Mouse (Mus musculus) G1E (cell line): ENCODE measurements around the gene Mstn. TPM values are rescaled to one million over a fixed set of nuclear protein-coding genes. Genes with fewer than 3 reads are reported as not detected.

ENCODE experiments used
- ATAC-seq: 2 replicates; pipeline ENCODE4 v1.8.0; 2016; ENCODE audit warnings: mild to moderate bottlenecking; ENCODE audit not compliant: insufficient number of reproducible peaks, poor library complexity, low FRiP score, severe bottlenecking; ENCODE audit errors: extremely low read depth
- DNase-seq: peaks from one replicate; pipeline ENCODE4 v3.0.0; 2012; ENCODE audit warnings: low spot score
- H3K27me3 ChIP-seq: 2 replicates; pipeline ENCODE4 v1.6.1; 2012; ENCODE audit warnings: mild to moderate bottlenecking, low read length, inconsistent platforms; ENCODE audit not compliant: insufficient read depth
- H3K36me3 ChIP-seq: replicated peaks from 2 replicates; pipeline ENCODE3; 2012; ENCODE audit warnings: mild to moderate bottlenecking, inconsistent platforms
- H3K4me1 ChIP-seq: 2 replicates; pipeline ENCODE4 v1.6.1; 2012; ENCODE audit warnings: low read depth, low read length, inconsistent platforms, mixed read lengths; ENCODE audit not compliant: insufficient read depth
- H3K4me3 ChIP-seq: 2 replicates; pipeline ENCODE4 v1.5.1; 2012; ENCODE audit warnings: low read depth, mild to moderate bottlenecking, inconsistent platforms, low read length, moderate library complexity, mixed read lengths
- H3K9me3 ChIP-seq: replicated peaks from 2 replicates; pipeline ENCODE4 v1.6.1; 2012; ENCODE audit warnings: inconsistent platforms
- CTCF ChIP-seq: IDR thresholded peaks from 2 replicates; pipeline ENCODE4 v1.5.1; 2012; ENCODE audit warnings: low read depth, low read length, inconsistent platforms, mixed read lengths
- GATA1 ChIP-seq: IDR thresholded peaks from 2 replicates; pipeline ENCODE4 v1.6.1; 2012; ENCODE audit warnings: borderline replicate concordance, low read length, inconsistent platforms, mixed read lengths
- GATA2 ChIP-seq: IDR thresholded peaks from 2 replicates; pipeline ENCODE4 v1.6.1; 2012; ENCODE audit warnings: low read depth, low read length, inconsistent platforms, borderline replicate concordance
- POLR2AphosphoS5 ChIP-seq: IDR thresholded peaks from 2 replicates; pipeline ENCODE4 v1.6.1; 2012; ENCODE audit warnings: low read depth, low read length, inconsistent platforms; ENCODE audit not compliant: insufficient replicate concordance
- TAL1 ChIP-seq: conservative IDR thresholded peaks from 2 replicates; pipeline ENCODE4 v1.6.1; 2012; ENCODE audit warnings: low read depth, low read length, inconsistent platforms, mixed read lengths
- polyA plus RNA-seq: library from polyadenylated mRNA; stranded (reverse); fragments of >175 nt; gene quantifications from 2 replicates; pipeline ENCODE4 v1.2.3, GENCODE M21; 2012
- total RNA-seq, 2 experiments: library from RNA; stranded (forward) in 1 of 2; stranded (reverse) in 1 of 2; fragments of 200-1000 nt in 1 of 2; fragments of >200 nt in 1 of 2; fragmentation: Nextera tagmentation in 1 of 2; gene quantifications; 2 replicates each; pipeline ENCODE4 v1.2.3; 2014 to 2017

The Mstn gene
- total RNA-seq (2014; fragmentation: Nextera tagmentation) (not detected in 2 replicates), total RNA-seq (2017) (0.05 and 0.06 TPM in 2 replicates), polyA plus RNA-seq (not detected in 2 replicates)

DNA sequence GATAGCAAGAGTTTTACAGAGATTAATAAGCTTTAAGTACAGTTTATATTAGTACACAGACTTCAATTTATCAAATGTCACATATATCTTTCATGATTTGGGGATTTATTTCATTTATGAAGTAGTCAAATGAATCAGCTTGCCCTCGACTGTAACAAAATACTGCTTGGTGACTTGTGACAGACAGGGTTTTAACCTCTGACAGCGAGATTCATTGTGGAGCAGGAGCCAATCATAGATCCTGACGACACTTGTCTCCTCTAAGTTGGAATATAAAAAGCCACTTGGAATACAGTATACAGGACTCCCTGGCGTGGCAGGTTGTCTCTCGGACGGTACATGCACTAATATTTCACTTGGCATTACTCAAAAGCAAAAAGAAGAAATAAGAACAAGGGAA is at the start of gene Mstn:
Mstn (plus strand) TSS at position 301 of the 400 bp plus-strand sequence.
- H3K4me1 ChIP-seq = peaks cover 15% of the 10 kb centered on the region
- H3K36me3 ChIP-seq = no peaks in the 10 kb centered on the region
- H3K9me3 ChIP-seq = no peaks in the 10 kb centered on the region
- ATAC-seq (no peak), DNase-seq (no peak)
- H3K4me3 ChIP-seq = no peak within 1 kb of the TSS
- H3K27me3 ChIP-seq = peaks cover 2% of the 10 kb centered on the region; the same call in 1 of the 2 replicates
- no peak for TF ChIP-seq CTCF
- no peak for TF ChIP-seq GATA1
- TF ChIP-seq GATA2 = no peak
- TF ChIP-seq TAL1 = no peak
- TF ChIP-seq POLR2AphosphoS5 = no peak

DNA sequence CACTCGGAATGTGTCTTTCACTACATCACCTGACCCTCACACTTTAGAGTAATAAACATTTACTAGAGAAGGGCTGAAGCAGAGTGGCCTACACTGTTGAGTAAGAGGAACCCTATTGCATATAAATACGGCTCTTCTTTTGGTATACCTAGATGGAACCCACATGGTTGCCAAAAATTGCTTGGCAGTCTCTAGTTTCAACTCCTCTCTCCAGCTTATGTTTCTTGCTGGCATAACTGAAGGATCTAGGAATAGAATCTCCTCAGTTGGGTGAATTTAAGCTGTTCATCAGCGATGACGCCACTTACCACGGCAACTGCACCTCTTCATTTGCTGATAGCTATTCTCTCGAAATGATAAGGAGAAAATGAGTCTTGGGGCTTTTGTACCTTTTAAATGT is 46.7 kb upstream of the Mstn start:
- no peak for ATAC-seq
- TF ChIP-seq GATA1 (no peak), TAL1 (no peak), CTCF (no peak), GATA2 (no peak), POLR2AphosphoS5 (no peak)
- 0 out of 2 replicates have a peak, but pooled peaks cover 3% of the 10 kb centered on the region for H3K4me1 ChIP-seq

DNA sequence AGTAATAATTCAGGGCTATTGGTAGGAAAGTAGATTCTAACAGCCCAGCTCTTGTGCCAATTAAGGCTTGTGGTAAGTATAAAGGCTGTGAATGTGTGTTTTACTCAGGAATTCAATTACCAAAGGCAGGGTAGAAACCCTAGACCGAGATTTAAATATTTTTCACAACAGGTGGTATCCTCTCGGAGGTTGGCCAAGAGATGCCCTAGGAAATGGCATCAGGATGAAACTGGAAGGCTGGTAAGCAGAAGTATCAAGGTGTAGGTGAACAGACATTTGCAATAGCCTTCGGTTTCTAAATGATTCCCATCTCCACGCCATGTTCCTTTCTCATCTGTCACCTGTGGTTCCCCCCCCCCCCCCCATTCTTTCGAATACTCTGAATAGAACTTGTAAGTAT is 45.8 kb upstream of the Mstn start:
- no peak for ATAC-seq
- Histone ChIP-seq H3K27me3 (peaks cover 19% of the 10 kb centered on the region), H3K4me1 (0 out of 2 replicates have a peak, but pooled peaks cover 3% of the 10 kb centered on the region), H3K4me3 (no peak overlapping the region), H3K36me3 (no peaks in the 10 kb centered on the region), H3K9me3 (no peaks in the 10 kb centered on the region)
- TF ChIP-seq GATA2 (no peak), TAL1 (no peak), GATA1 (no peak)
- DNase-seq = no peak

More for the DNA sequence above, 46.7 kb upstream of the Mstn start:
- Histone ChIP-seq H3K27me3 (peaks cover 21% of the 10 kb centered on the region), H3K9me3 (no peaks in the 10 kb centered on the region), H3K36me3 (no peaks in the 10 kb centered on the region), H3K4me3 (no peak overlapping the region)
- DNase-seq = no peak

DNA sequence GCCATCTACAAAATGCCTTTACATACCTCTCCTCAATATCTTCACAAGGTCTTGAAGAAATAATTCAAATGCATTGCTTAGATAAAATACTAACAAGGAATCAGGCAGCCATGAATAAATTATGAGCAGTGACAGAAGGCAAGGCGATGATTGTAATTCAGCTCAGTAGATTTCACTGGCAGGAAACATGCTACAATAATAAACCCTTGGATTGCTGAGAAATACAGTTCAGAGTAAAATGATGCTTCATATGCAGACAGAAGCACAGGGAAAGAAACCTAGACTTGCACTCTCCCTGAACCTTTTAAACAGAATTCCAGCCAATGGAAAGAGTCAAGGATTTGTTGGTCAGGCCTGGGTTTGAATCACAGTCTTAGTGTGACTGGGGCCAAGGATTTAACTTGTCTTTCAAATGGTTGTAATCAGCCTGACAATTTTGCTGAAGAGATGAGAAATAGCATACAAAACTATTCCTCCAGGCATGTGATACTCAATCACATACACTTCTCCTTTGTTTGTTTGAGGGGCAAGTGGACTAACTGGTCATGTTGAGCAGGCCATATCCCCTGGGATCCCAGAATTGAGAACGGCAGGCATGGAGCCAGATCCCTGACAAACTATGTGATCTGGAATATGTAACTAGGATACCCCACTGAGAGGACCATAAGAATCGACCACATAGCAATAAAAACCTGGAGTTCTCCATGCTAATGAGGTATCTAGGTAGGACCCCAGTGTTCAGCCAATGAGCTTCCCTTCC is 42.5 kb upstream of the Mstn start:
- TF ChIP-seq GATA2 (no peak), GATA1 (no peak), CTCF (no peak), POLR2AphosphoS5 (no peak), TAL1 (no peak)
- Histone ChIP-seq H3K9me3 (no peaks in the 10 kb centered on the region), H3K4me1 (no peaks in the 10 kb centered on the region), H3K36me3 (no peaks in the 10 kb centered on the region), H3K27me3 (0 out of 2 replicates have a peak, but pooled peaks cover 11% of the 10 kb centered on the region), H3K4me3 (no peak overlapping the region)
- no peak for ATAC-seq
- no peak for DNase-seq

DNA sequence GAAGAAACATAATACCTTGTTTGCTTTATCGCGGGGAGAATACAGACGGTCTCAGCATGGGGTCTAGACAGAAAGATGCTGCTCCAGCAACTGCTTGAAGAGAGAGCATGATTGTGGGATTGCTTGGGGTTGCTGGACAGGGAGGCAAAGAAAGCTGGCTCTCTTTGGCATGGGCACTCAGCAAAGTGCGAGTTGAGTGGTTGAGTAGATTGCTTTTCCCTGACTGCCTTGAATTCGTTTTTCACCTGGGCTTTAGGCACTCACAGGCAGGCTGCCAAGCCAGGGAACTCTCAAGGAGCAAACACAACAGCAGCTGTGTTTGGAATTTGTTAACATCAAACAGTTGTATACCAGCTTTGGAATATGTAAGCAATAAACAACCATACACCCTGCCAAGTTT is 41.4 kb upstream of the Mstn start, which contains the start of gene 1700019D03Rik:
1700019D03Rik (minus strand) TSS at position 101 of the 400 bp plus-strand sequence.
- no peak for DNase-seq
- ATAC-seq = no peak
- H3K36me3 ChIP-seq = no peaks in the 10 kb centered on the region
- no peaks in the 10 kb centered on the region for H3K9me3 ChIP-seq
- no peak within 1 kb of the TSS for H3K4me3 ChIP-seq
- H3K27me3 ChIP-seq = 0 out of 2 replicates have a peak, but pooled peaks cover 7% of the 10 kb centered on the region
- TF ChIP-seq POLR2AphosphoS5 (no peak), GATA2 (no peak), CTCF (no peak), TAL1 (no peak), GATA1 (no peak)
- no peaks in the 10 kb centered on the region for H3K4me1 ChIP-seq

DNA sequence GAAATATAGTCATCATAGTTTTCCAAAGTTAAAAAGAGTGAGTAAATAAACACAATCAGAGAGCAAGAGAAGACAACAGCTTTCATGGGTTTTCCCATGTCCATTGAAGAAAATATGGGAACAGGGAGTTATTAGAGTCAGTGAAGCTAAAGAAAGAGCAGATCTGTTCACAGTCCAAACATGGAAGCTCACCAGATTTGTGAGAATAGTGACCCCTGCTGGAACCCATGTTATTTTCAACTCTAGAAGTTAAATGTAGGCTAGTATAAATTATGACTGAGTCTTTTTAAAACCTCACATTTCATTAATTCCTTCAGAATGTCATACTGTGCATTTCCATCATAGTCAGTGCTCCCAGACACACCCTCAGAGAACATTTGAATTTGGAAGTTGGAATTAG is 28.9 kb upstream of the Mstn start:
- H3K4me3 ChIP-seq = no peak overlapping the region
- H3K4me1 ChIP-seq = no peaks in the 10 kb centered on the region
- DNase-seq (no peak), ATAC-seq (no peak)
- H3K27me3 ChIP-seq = peaks cover 4% of the 10 kb centered on the region; the same call in 1 of the 2 replicates
- H3K9me3 ChIP-seq = no peaks in the 10 kb centered on the region
- no peaks in the 10 kb centered on the region for H3K36me3 ChIP-seq
- TF ChIP-seq TAL1 = no peak
- TF ChIP-seq POLR2AphosphoS5 = no peak
- TF ChIP-seq CTCF = no peak
- no peak for TF ChIP-seq GATA1
- TF ChIP-seq GATA2 = no peak
